Mouse (Mus musculus) testis, adult 2 months (tissue): ENCODE results near the gene A830031A19Rik. TPM values are rescaled to one million over a fixed set of nuclear protein-coding genes. Genes with fewer than 3 reads are reported as not detected.
A peak's percentile ranks its signal among the peaks of the same experiment; 100 is the strongest.

Experiments
- H3K27ac ChIP-seq: fragments of 200-500 bp; 2 replicates; pipeline ENCODE4 v1.5.1; 2012; ENCODE audit warnings: low read depth, low read length; ENCODE audit not compliant: control insufficient read depth, insufficient read depth
- H3K27me3 ChIP-seq: fragments of 200-500 bp; 2 replicates; pipeline ENCODE4 v1.6.1; 2012; ENCODE audit warnings: mild to moderate bottlenecking, low read length, moderate library complexity; ENCODE audit not compliant: control insufficient read depth, insufficient read depth
- H3K36me3 ChIP-seq: fragments of 200-500 bp; 2 replicates; pipeline ENCODE4 v1.6.1; 2012; ENCODE audit warnings: mild to moderate bottlenecking, low read length; ENCODE audit not compliant: control insufficient read depth, insufficient read depth
- H3K4me1 ChIP-seq: fragments of 200-500 bp; 2 replicates; pipeline ENCODE4 v1.6.1; 2012; ENCODE audit warnings: low read length; ENCODE audit not compliant: control insufficient read depth, insufficient read depth
- H3K4me3 ChIP-seq: fragments of 200-500 bp; 2 replicates; pipeline ENCODE4 v1.5.1; 2012; ENCODE audit warnings: low read depth, mild to moderate bottlenecking, low read length, moderate library complexity, mixed read lengths; ENCODE audit not compliant: control insufficient read depth
- CTCF ChIP-seq: fragments of 200-500 bp; IDR thresholded peaks from 2 replicates; pipeline ENCODE4 v1.5.1; 2012; ENCODE audit warnings: low read depth, mild to moderate bottlenecking, inconsistent platforms, low read length, moderate library complexity; ENCODE audit not compliant: control insufficient read depth, insufficient read depth, insufficient replicate concordance
- POLR2A ChIP-seq: fragments of 200-500 bp; IDR thresholded peaks from 2 replicates; pipeline ENCODE4 v1.6.1; 2012; ENCODE audit warnings: low read depth, mild to moderate bottlenecking, inconsistent platforms, low read length, moderate library complexity; ENCODE audit not compliant: control insufficient read depth
- polyA plus RNA-seq: library from polyadenylated mRNA; depleted of rRNA; stranded (reverse); fragments of >200 nt; gene quantifications from 2 replicates; pipeline ENCODE4 v1.2.3, GENCODE M21; 2012

A830031A19Rik gene
- polyA plus RNA-seq, 1 experiment: not detected

DNA sequence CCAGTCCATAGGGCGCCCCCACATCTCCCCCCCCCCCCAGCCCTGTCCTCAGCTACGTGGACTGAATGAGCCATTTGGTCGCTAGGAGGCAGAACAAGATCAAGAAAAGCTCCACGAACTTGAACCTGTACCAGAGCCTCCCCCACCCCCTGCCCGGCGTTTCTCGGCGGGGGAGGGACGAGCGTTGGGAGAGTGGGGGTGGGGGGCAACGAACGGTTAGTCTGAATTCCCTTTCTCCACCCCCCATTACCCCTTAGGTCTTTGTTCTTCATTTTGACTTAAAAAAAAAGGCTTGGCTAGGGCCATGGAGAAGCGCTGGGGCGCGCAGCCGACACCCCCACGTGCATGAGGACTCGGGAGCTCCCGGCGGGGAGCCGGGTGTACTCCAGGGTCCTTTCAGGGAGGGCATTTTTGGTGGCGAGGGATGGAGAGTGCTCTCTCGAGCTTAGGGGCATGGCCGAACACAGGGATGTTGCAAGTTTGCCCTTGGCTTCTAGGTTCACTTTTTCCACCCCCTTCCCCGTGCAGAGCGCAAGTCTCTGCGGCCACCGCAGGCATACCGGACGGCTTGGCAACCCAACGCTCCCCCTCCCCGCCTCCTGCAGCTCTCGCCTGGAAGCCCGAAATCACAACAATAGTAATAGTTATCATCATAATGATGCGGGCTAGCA, 6.3 kb upstream of the A830031A19Rik start:
- no peaks in the 10 kb centered on the region for H3K36me3 ChIP-seq
- peaks cover 11% of the 10 kb centered on the region for H3K27me3 ChIP-seq
- no peak for TF ChIP-seq CTCF
- peak; percentile 36; the same call in 1 of the 2 replicates for TF ChIP-seq POLR2A
- peaks cover 35% of the 10 kb centered on the region for H3K4me1 ChIP-seq
- peak overlapping the region; percentile 80 for H3K27ac ChIP-seq
- H3K4me3 ChIP-seq: peak overlapping the region; percentile 94

DNA sequence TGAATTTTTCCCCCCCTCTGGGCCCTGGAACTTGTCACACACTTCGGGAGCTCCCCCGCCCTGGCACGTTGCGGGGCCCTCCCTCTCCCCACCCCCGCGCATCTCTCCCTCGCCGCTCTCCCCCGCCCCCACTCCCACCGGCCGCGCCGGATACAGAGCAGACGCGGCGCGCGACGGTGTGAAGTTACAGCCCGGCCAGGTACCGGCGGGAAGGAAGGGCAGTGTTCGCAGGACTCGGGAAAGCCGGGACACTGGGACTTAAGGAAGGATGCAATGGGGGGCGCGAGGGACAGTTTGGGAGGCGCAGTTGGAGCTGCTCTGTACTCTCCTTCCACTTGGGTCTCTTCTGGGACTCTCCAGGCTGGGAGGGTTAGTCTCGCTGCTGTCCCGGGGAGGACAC, 5.7 kb upstream of the A830031A19Rik start:
- H3K4me1 ChIP-seq: peaks cover 40% of the 10 kb centered on the region
- peak overlapping the region; percentile 80; the same call in 1 of the 2 replicates for H3K27ac ChIP-seq
- H3K36me3 ChIP-seq: no peaks in the 10 kb centered on the region
- H3K4me3 ChIP-seq: peak overlapping the region; percentile 94
- peaks cover 14% of the 10 kb centered on the region for H3K27me3 ChIP-seq
- no peak for TF ChIP-seq CTCF
- 0 out of 2 replicates have a peak, but pooled peaks have one; percentile 34 for TF ChIP-seq POLR2A

- peaks cover 17% of the 10 kb centered on the region for H3K27me3 ChIP-seq
- no peak overlapping the region for H3K27ac ChIP-seq
- peak overlapping the region; percentile 94 for H3K4me3 ChIP-seq
- H3K4me1 ChIP-seq: peaks cover 43% of the 10 kb centered on the region
- TF ChIP-seq POLR2A: no peak
- no peak for TF ChIP-seq CTCF
- no peaks in the 10 kb centered on the region for H3K36me3 ChIP-seq
Measured at GRCm38 (mm10) chr11:24079392-24080391, 4.8 kb upstream of the A830031A19Rik start.

DNA sequence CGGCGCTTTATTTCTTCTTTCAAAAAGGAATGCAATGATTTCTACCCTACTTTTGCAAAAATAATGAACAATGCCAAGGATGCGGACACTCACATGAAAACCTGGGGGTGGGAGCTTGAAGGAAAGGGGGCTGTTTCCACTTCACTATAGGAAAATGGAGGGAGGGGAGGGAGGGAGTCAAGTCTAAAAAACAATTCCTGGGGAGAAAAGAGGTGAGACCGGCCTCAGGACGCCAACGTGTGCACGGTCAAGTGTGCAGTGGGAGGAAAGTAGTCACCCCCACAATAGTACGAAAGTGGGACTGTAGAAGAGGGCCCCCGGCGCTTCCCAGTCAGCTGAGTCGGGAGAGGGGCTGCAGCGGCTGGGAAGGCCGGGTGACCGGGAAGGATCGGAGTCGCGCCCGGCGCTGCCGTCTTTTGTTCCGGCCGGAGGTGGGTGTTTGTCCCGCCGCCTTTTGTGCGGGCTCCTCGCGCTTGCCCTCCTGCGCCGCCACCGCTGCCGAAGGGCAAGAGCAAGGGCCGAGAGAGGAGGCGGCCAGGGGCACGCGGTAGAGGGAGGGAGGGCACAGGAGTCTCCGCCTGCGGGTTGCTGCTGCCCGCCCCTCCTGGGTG, 4.0 kb upstream of the A830031A19Rik start:
- TF ChIP-seq POLR2A (no peak), CTCF (no peak)
- H3K4me1 ChIP-seq: peaks cover 45% of the 10 kb centered on the region
- no peak overlapping the region for H3K27ac ChIP-seq
- H3K36me3 ChIP-seq: no peaks in the 10 kb centered on the region
- peak overlapping the region; percentile 47 for H3K4me3 ChIP-seq
- peaks cover 18% of the 10 kb centered on the region for H3K27me3 ChIP-seq

DNA sequence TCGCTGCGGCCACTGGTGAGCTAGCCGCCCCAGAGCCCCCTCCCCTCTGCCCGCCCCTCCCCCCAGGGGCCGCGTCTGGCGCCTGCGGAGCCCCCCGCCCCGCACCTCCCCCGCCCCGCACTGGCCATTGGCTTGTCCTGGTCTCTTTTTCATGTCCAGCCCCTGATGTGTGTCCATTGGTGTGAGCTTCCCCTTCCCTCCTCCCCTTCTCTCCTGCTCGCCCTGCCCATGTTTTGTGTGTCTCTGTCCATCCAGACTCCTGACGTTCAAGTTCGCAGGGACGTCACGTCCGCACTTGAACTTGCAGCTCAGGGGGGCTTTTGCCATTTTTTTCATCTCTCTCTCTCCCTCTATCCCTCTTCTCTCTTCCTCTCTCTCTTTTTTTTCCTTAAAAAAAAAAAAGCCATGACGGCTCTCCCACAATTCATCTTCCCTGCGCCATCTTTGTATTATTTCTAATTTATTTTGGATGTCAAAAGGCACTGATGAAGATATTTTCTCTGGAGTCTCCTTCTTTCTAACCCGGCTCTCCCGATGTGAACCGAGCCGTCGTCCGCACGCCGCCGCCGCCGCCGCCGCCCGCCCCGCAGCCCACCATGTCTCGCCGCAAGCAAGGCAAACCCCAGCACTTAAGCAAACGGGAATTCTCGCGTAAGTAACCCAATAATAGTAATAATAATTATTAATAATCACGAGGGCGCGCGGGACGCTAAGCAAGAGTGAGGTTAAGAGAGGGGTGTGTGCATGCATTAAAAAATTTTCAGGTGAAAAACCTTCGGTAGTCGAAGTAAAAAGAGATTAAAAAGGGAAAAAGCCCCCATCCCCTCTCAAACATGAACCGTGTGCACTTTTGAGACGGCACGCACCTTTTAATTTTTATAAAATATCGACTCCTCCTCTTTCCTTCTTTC, 3.2 kb upstream of the A830031A19Rik start, which contains the start of gene Bcl11a:
TSS of gene Bcl11a (plus strand) at position 262 of the 911 bp plus-strand sequence.
- Histone ChIP-seq H3K27ac (no peak within 1 kb of the TSS), H3K27me3 (peaks cover 18% of the 10 kb centered on the region)

DNA sequence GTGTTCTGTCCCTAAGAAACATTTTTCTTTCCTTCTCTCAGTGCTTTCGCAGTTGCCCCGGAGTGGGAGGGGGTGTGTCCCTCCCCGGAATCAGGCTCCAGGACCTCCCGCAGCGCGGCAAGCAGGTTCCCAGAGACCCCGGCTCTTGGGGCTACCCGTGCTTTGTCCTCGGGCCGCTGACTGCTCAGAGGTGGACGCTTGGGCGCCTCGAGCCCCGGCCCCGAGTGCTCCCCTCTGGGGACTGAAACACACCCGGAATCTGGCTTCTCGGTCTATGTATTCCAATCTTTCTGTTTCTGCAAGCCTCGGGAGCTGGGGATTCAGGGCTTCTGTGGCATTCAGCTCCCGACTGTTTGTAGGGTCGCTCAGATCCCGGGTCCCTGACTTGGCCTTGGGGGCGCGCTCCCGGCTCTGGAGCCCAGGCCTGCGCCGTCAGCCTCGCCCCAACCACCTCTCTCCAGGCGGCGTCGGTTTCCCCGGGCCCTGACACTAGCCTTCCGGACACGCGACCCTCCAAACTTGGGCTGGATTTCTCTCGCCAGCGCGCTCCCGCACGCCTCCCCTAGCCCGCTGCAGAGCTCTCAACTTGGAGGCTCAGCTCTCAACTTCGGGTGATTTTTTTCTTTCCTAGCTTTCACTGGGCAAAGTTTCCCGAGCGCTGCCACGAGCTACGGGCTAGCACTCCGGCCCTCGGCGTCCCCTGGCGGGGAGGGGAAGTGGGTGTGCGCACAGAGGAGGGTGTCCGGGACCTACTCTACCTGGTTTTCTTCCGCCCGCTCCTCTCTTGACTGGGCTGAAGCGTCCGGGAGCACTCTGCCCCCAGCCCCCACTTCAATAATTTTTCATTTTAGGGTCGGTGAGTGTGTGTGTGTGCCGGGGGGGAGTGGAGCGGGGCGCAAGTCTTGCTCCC, 2.2 kb upstream of the A830031A19Rik start:
- Histone ChIP-seq H3K4me1 (peaks cover 45% of the 10 kb centered on the region), H3K4me3 (peak overlapping the region; percentile 73), H3K27ac (no peak overlapping the region), H3K27me3 (peaks cover 18% of the 10 kb centered on the region), H3K36me3 (no peaks in the 10 kb centered on the region)
- TF ChIP-seq CTCF (no peak), POLR2A (no peak)

More for the DNA sequence above, 3.2 kb upstream of the A830031A19Rik start, which contains the start of gene Bcl11a:
- peaks cover 45% of the 10 kb centered on the region for H3K4me1 ChIP-seq
- TF ChIP-seq CTCF: no peak
- H3K36me3 ChIP-seq: no peaks in the 10 kb centered on the region
- peak within 1 kb of the TSS; percentile 73 for H3K4me3 ChIP-seq
